Mouse (Mus musculus): ENCODE results near the gene Olfr1496.
"Not testable (repeated sequence)": the region's sequence is repeated elsewhere in the genome, so short reads cannot be mapped to it uniquely, and the experiment has no call there.

Olfr1496 gene
- long read RNA-seq, experiment 1 = 0 reads
- long read RNA-seq, experiment 2 = 0 reads

GRCm38 (mm10) chr19:13777578-13777977 lies at the start of gene Olfr1496:
Olfr1496 (plus strand) TSS chr19:13777878.
- intact Hi-C loops (cut with DNase I) = no loop called here

DNA sequence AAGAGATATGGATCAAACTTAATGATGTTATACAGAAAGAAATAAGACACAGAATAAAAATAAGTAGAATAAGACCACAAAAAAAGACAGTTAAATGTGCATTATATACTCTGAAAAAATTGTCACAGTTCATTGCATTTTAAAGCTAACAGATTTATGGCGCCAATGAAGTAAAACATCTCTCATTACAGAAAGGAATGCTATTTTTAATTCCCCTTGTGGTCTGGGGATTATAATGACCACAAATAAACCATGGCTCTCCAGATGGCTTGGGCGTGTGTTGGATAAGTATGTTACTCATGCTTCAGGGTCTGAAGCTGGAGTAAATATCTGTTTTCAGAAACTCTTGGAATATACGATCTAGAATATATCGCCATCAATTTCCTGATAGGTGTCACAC lies 38.2 kb upstream of the Olfr1496 start, which contains the start of gene Olfr1494:
TSS of gene Olfr1494 (plus strand) at position 301 of the 400 bp plus-strand sequence.
- intact Hi-C loops (cut with DNase I) = no loop called here

DNA sequence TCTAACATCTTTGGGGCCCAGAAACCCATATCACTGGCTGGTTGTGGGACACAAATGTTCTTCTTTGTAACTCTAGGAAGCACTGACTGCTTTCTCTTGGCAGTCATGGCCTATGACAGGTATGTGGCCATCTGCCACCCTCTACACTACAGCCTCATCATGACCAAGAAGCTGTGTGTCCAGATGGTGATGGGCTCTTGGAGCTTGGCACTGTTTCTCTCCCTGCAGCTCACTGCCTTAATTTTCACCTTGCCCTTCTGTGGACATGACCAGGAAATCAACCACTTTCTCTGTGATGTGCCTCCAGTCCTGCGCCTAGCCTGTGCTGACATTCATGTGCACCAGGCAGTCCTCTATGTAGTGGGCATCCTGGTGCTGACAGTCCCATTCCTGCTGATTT lies 28.3 kb upstream of the Olfr1496 start:
- intact Hi-C loops (cut with DNase I) = no loop called here

GRCm38 (mm10) chr19:13764306-13764705 lies 13.4 kb upstream of the Olfr1496 start, which contains the start of gene Olfr1495:
Olfr1495 (plus strand) TSS chr19:13764606.
- intact Hi-C loops (cut with DNase I) = no loop called here

GRCm38 (mm10) chr19:13768565-13769276 lies 9.0 kb upstream of the Olfr1496 start:
- intact Hi-C loops (cut with DNase I) = no loop called here

DNA sequence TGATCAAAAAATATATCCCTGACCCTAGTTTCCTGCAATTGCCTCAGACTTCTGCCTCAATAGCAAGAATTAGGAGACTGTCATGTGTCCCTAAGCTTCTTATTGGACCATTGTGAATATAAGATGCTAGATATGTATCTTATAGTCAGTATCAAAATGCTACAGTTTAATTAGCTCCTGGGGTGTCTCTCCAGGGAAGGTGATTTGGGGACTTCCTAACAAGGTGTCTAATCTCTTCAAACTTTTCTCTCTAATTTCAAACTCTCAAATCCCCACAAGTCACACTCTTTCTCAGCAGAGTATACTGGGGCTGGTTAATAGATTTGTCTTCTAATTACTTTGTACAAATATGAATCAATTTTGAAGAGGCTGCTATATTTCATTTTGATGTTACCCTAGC lies 20.4 kb downstream of the Olfr1496 start, which contains the start of gene Olfr1497:
TSS of gene Olfr1497 (minus strand) at position 101 of the 400 bp plus-strand sequence.
- intact Hi-C loops (cut with DNase I) = no loop called here

GRCm38 (mm10) chr19:13805486-13805885 lies 27.8 kb downstream of the Olfr1496 start:
- intact Hi-C loops (cut with DNase I) = not testable (repeated sequence)

- intact Hi-C loops (cut with DNase I) = no loop called here
These were observed 35.1 kb downstream of the Olfr1496 start for GRCm38 (mm10) chr19:13812823-13813222.

DNA sequence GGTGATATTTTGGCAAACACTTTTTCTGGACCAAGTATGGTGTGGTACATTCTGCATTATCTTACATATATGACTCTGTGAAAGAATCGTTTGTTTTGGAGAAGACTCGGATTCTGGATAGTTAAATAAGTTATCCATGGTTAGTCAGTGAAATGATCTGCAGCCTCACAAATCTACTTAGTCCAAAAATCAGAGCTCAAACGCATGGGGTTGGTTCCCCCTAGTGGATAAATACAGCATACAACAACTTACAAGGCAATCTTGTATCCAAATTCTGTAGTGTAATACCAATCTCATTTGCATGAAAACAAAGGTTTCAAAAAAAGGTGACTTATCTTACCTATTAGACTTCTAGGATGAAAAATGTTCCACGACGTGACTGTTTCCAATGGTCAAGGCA lies 41.1 kb downstream of the Olfr1496 start:
- intact Hi-C loops (cut with DNase I) = no loop called here

- intact Hi-C loops (cut with DNase I) = no loop called here
These were observed 41.7 kb downstream of the Olfr1496 start, which contains the start of gene Olfr1499 for GRCm38 (mm10) chr19:13819347-13819746. Olfr1499 (minus strand) TSS chr19:13819447.

- intact Hi-C loops (cut with DNase I) = no loop called here
These were observed 43.2 kb downstream of the Olfr1496 start for GRCm38 (mm10) chr19:13820847-13821246.

DNA sequence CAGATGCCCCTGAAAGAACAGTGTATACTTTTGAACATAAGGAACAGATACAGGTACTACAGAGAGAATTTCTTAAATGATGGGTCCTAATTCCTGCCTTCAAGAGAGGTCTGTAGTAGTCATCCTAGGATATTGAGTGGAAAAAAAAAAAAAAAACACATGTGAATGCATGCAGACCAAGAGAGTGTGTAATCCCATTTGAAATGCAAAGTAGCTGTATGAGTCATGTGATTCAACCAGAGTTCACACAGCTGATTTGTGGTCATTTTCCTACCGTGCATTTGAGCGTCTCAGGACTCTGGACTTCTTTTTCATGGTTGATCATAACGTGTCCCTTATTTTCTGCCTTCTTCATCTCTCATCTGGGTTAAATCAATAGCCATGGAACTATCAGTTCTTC lies 50.8 kb downstream of the Olfr1496 start:
- intact Hi-C loops (cut with DNase I) = no loop called here

- intact Hi-C loops (cut with DNase I) = no loop called here
These were observed 52.7 kb downstream of the Olfr1496 start, which contains the start of gene Olfr1500 for GRCm38 (mm10) chr19:13830388-13830787. Olfr1500 (minus strand) TSS chr19:13830488.

All from adrenal gland (tissue).